Mouse (Mus musculus) erythroblast, embryonic 14.5 days (primary cell): ENCODE measurements around the gene Umps. TPM values are rescaled to one million over a fixed set of nuclear protein-coding genes. Genes with fewer than 3 reads are reported as not detected.

Source experiments
- H3K27me3 ChIP-seq: 2 replicates; pipeline ENCODE4 v1.6.1; 2012; ENCODE audit warnings: inconsistent platforms; ENCODE audit not compliant: control insufficient read depth
- H3K36me3 ChIP-seq: 2 replicates; pipeline ENCODE4 v1.6.1; 2012; ENCODE audit warnings: mild to moderate bottlenecking, inconsistent platforms; ENCODE audit not compliant: control insufficient read depth
- H3K4me1 ChIP-seq: 2 replicates; pipeline ENCODE4 v1.6.1; 2012; ENCODE audit warnings: inconsistent platforms; ENCODE audit not compliant: control insufficient read depth
- H3K4me3 ChIP-seq: replicated peaks from 2 replicates; pipeline ENCODE3; 2012; ENCODE audit warnings: moderate library complexity, mild to moderate bottlenecking, inconsistent platforms
- H3K9me3 ChIP-seq: 2 replicates; pipeline ENCODE4 v1.6.1; 2012; ENCODE audit warnings: low read length, inconsistent platforms, mixed read lengths; ENCODE audit not compliant: control insufficient read depth
- GATA1 ChIP-seq: IDR thresholded peaks from 2 replicates; pipeline ENCODE4 v1.6.1; 2012; ENCODE audit warnings: low read length, inconsistent platforms, mixed read lengths
- TAL1 ChIP-seq: IDR thresholded peaks from 3 replicates; pipeline ENCODE4 v1.6.1; 2012; ENCODE audit warnings: low read length, inconsistent platforms, mixed read lengths
- polyA plus RNA-seq: library from polyadenylated mRNA; stranded (reverse); fragments of >175 nt; gene quantifications from 2 replicates; pipeline ENCODE4 v1.2.3, GENCODE M21; 2012

Umps gene
- polyA plus RNA-seq, 1 experiment = 0.77 TPM

DNA sequence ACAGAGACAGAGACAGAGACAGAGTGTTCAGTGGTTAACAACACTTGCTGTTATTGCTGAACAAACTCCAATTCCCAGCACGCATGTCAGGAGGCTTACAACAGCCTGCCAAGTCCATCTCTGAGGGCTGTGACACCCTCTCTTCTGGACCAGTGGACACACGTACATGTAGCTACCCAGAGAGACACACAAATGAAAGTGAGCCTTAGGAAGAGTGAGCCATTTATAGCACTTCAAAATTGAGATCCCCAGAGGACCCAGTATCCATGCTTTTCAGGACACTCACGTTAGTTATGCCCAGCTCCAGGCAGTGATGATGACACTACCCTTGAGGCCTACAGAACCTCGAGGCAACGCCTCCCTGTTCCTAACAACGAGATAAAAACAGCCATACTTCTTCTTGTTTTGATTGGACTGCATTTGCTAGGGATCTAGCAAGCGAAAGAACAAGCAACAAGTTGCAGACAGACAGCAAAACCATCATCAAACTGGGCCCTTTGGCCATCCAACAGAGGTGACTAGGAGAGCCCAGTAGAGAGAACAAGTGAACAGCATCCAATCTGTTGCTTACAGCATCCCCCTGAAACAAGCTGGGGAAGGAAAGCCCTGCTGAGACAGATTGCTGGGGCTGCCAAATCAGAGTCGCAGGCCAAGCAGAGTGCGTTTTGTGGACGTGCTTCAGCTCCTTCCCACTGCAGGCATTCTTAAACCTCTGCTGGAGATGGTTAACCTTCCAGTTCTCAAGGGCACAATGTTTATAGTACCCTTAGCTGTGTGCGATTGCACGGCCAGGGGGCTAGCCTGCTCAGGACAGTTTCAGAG is 28.3 kb downstream of the Umps start:
- Histone ChIP-seq H3K4me1 (no peaks in the 10 kb centered on the region), H3K4me3 (no peak overlapping the region), H3K9me3 (no peaks in the 10 kb centered on the region), H3K36me3 (no peaks in the 10 kb centered on the region; the same call in 1 of the 2 replicates), H3K27me3 (no peaks in the 10 kb centered on the region)
- TF ChIP-seq GATA1 (no peak), TAL1 (no peak)

- Histone ChIP-seq H3K4me3 (no peak overlapping the region), H3K9me3 (no peaks in the 10 kb centered on the region), H3K36me3 (no peaks in the 10 kb centered on the region; the same call in 1 of the 2 replicates), H3K4me1 (no peaks in the 10 kb centered on the region), H3K27me3 (no peaks in the 10 kb centered on the region)
- TF ChIP-seq TAL1 (no peak), GATA1 (no peak)
Measured at GRCm38 (mm10) chr16:33937567-33937966, 29.3 kb downstream of the Umps start.

DNA sequence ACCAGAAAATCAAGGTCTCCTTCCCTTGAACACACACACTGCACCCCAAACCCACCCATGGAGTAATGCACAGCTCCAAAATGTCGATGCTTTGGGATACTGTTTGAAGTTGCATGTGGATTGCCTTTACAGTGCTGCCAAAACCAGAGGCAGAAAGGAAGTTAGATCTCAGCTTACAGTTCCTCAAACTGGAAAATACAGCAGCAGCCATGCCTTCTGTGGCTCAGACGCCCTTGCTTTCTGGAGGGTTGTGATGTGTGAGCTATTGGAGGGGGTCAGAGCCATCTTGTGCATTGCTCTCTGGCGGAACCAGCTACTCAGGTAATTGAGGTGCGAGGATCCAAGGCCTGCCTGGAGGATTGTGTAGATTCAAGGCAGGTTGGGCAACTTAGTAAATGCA is 30.0 kb downstream of the Umps start:
- Histone ChIP-seq H3K36me3 (no peaks in the 10 kb centered on the region; the same call in 1 of the 2 replicates), H3K4me3 (no peak overlapping the region), H3K4me1 (no peaks in the 10 kb centered on the region), H3K27me3 (no peaks in the 10 kb centered on the region), H3K9me3 (no peaks in the 10 kb centered on the region)
- no peak for TF ChIP-seq GATA1
- no peak for TF ChIP-seq TAL1

DNA sequence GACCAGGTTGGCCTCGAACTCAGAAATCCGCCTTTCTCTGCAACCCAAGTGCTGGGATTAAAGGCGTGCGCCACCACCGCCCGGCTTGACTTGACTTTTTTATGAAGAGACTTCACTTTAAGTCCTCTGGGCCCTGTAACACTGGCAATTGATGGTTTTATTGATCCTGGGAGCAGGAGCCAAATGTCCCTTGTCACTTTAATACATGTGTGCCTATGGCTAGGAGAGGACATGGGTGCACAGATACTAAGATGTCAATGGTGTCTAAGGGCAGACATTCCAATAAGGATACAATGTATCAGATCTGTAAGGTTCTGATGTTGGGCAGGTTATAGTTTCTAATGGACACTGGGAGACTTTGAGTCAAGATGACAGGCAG is 31.4 kb downstream of the Umps start:
- H3K9me3 ChIP-seq = no peaks in the 10 kb centered on the region
- H3K27me3 ChIP-seq = no peaks in the 10 kb centered on the region
- no peaks in the 10 kb centered on the region; the same call in 1 of the 2 replicates for H3K36me3 ChIP-seq
- TF ChIP-seq GATA1 (no peak), TAL1 (no peak)
- no peak overlapping the region for H3K4me3 ChIP-seq
- H3K4me1 ChIP-seq = no peaks in the 10 kb centered on the region

DNA sequence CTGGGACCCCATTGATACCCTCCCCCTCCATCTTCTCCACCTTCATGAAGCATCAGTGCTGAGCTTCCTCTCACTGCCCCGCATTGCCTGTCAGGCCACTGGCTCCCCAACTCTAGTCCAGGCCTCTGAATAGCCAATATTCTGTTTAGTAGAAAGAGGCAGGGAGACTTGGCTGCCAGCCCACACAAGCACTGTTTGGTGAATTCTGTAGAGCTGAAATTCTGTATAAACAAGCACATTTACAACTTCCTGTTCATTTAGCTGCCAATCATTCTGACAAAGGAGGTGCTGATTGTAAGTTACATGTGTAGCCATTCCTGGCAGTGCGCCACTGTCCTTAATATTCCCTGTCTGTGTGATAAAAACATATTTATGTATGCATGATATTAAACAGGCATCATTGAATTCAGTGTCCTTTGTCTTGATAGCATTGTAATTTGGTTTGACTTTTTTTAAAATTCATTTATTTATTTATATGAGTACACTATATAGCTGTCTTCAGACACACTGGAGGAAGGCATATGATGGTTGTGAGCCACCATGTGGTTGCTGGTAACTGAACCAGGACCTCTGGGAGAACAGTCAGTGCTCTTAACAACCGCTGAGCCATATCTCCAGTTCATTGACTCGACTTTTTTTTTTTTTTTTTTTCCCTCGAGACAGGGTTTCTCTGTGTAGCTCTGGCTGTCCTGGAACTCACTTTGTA is 32.0 kb downstream of the Umps start:
- Histone ChIP-seq H3K9me3 (no peaks in the 10 kb centered on the region), H3K27me3 (no peaks in the 10 kb centered on the region), H3K36me3 (no peaks in the 10 kb centered on the region; the same call in 1 of the 2 replicates), H3K4me1 (no peaks in the 10 kb centered on the region), H3K4me3 (no peak overlapping the region)
- TF ChIP-seq GATA1 = no peak
- TF ChIP-seq TAL1 = no peak

DNA sequence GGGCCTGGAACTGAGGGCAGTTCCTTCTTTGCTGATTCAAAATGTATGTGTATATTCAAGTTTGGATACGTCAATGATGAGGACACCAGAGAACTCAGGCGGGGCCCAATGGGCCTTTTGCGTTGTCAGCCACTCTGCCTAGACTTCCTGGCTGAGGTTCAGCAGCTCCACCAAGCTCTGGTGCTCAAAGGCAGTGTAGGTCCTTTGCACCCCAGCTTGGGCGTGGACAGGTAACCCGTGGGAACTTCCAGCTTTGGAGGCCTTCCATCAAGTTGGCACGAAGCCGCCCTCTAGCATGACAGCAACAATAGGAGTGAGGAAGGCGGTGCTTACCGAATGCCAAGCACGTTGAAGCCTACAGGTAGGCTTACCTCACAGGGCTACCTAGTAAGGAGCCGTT is 33.4 kb downstream of the Umps start:
- Histone ChIP-seq H3K4me1 (no peaks in the 10 kb centered on the region), H3K36me3 (no peaks in the 10 kb centered on the region; the same call in 1 of the 2 replicates), H3K27me3 (no peaks in the 10 kb centered on the region), H3K9me3 (no peaks in the 10 kb centered on the region), H3K4me3 (no peak overlapping the region)
- TF ChIP-seq TAL1 = no peak
- no peak for TF ChIP-seq GATA1

GRCm38 (mm10) chr16:33932126-33932525 is 34.7 kb downstream of the Umps start:
- no peak for TF ChIP-seq GATA1
- TF ChIP-seq TAL1 = no peak
- H3K4me1 ChIP-seq = no peaks in the 10 kb centered on the region
- H3K36me3 ChIP-seq = no peaks in the 10 kb centered on the region
- no peak overlapping the region for H3K4me3 ChIP-seq
- H3K27me3 ChIP-seq = no peaks in the 10 kb centered on the region
- no peaks in the 10 kb centered on the region for H3K9me3 ChIP-seq

GRCm38 (mm10) chr16:33931682-33932081 is 35.2 kb downstream of the Umps start:
- no peaks in the 10 kb centered on the region for H3K36me3 ChIP-seq

GRCm38 (mm10) chr16:33930785-33931184 is 36.1 kb downstream of the Umps start:
- no peaks in the 10 kb centered on the region for H3K9me3 ChIP-seq
- H3K36me3 ChIP-seq = no peaks in the 10 kb centered on the region
- no peak overlapping the region for H3K4me3 ChIP-seq
- no peaks in the 10 kb centered on the region for H3K4me1 ChIP-seq
- TF ChIP-seq TAL1 = no peak
- TF ChIP-seq GATA1 = no peak
- no peaks in the 10 kb centered on the region for H3K27me3 ChIP-seq

More at GRCm38 (mm10) chr16:33931682-33932081, 35.2 kb downstream of the Umps start:
- Histone ChIP-seq H3K4me3 (no peak overlapping the region), H3K9me3 (no peaks in the 10 kb centered on the region), H3K27me3 (no peaks in the 10 kb centered on the region), H3K4me1 (no peaks in the 10 kb centered on the region)
- TF ChIP-seq GATA1 (no peak), TAL1 (no peak)
